Mouse (Mus musculus): ENCODE results near the gene Sncg. TPM values are rescaled to one million over a fixed set of nuclear protein-coding genes. Genes with fewer than 3 reads are reported as not detected.

Gene Sncg
- total and polyA plus RNA-seq, 3 experiments = not detected

DNA sequence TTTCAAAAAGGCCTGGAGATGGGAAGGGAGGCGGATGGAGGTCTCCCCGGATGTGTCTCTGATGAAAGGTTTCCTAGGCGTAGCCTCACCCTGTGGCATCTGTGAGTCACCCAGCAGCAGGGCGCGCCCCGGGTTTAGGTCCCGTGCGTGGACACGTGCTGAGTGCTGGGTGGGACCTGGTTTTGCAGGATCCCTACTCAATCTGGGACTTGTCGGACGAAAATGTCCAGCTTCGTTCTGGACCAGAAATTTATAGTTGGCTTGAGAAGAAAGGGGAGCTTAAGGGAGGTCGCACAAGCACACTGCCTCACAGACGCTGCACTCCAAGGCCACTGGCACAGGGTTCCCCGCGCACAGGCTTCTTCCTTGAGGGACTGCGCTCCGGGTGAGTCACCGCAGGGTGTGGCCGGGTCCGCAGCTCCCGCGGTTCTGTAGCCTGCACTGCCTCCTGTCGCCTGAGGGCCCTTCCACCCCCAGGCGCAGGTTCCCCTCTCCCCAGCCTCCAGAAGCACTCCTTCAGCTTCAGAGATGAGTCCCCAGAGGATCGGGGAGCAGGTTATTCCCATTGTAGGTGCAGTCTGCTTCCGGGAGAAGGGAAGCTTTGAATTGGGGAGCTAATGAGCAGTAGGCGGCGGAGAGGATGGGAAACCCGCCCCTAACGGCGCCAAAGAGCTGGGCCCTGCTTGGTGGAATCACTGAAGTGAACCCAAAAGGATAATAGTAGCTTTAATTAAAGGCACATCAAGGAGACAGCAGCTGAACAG is 10.9 kb downstream of the Sncg start:
- Histone ChIP-seq H3K4me3 (ENCODE audit: control insufficient read depth in 1 of 2, insufficient read depth in 1 of 2, low read depth in 2 of 2, low read length in 2 of 2) (peak overlapping the region; percentile 65 to 72), H3K9me3 (replicated peaks; ENCODE audit: insufficient read depth, low read length) (no peaks in the 10 kb centered on the region), H3K27ac (ENCODE audit: control insufficient read depth, low read depth, low read length) (peak overlapping the region; percentile 79), H3K27me3 (ENCODE audit: control insufficient read depth in 1 of 2, insufficient read depth in 2 of 2, low read length in 2 of 2) (no peaks in the 10 kb centered on the region), H3K36me3 (ENCODE audit: control insufficient read depth in 1 of 2, insufficient read depth in 2 of 2, low read length in 2 of 2) (peaks cover 0 to 7% of the 10 kb centered on the region in 2 experiments; a peak in 2 of 4 replicates), H3K79me2 (ENCODE audit: control insufficient read depth, insufficient read depth, low read length, poor library complexity) (no peaks in the 10 kb centered on the region; the same call in 1 of the 2 replicates), H3K4me1 (ENCODE audit: control insufficient read depth in 1 of 2, insufficient read depth in 2 of 2, low read length in 2 of 2) (peaks cover 5% of the 10 kb centered on the region in 2 experiments), H3K9ac (ENCODE audit: control insufficient read depth, low read depth, low read length, poor library complexity, severe bottlenecking) (peak overlapping the region; percentile 72)
- DNase-seq (ENCODE audit: low read depth, low spot score) = peak; percentile 85
- peak; percentile 72 for TF ChIP-seq MAX (IDR thresholded peaks at IDR 0.05; ENCODE audit: low read length)
- TF ChIP-seq MYC (IDR thresholded peaks at IDR 0.05; ENCODE audit: low read depth, low read length) = peak; percentile 51; the same call in 1 of the 2 replicates
- TF ChIP-seq MYB (IDR thresholded peaks at IDR 0.05; ENCODE audit: low read depth, low read length) = no peak
- peak; percentile 47 to 53; a peak in 3 of 4 replicates for TF ChIP-seq POLR2A (IDR thresholded peaks at IDR 0.05; ENCODE audit: control insufficient read depth in 1 of 2, insufficient read depth in 1 of 2, low read depth in 1 of 2, low read length in 2 of 2, poor library complexity in 1 of 2)
- TF ChIP-seq JUND (IDR thresholded peaks at IDR 0.05; ENCODE audit: low read depth, low read length) = peak; percentile 14; the same call in 1 of the 2 replicates
- TF ChIP-seq ZNF384 (IDR thresholded peaks at IDR 0.05; ENCODE audit: low read depth, low read length) = no peak
- TF ChIP-seq CHD1 (IDR thresholded peaks at IDR 0.05; ENCODE audit: low read depth, low read length) = no peak
- TF ChIP-seq GABPA (IDR thresholded peaks at IDR 0.05; ENCODE audit: low read depth, low read length) = no peak
- no peak for TF ChIP-seq HCFC1 (IDR thresholded peaks at IDR 0.05; ENCODE audit: low read depth, low read length)
- no peak for TF ChIP-seq KAT2A (conservative IDR thresholded peaks at IDR 0.05; ENCODE audit: low read depth, low read length)
- TF ChIP-seq SIN3A (IDR thresholded peaks at IDR 0.05; ENCODE audit: low read length) = 0 out of 2 replicates have a peak, but pooled peaks have one; percentile 1
- no peak; the same call in 1 of the 2 replicates for TF ChIP-seq MXI1 (IDR thresholded peaks at IDR 0.05; ENCODE audit: low read depth, low read length)
- TF ChIP-seq MAZ (IDR thresholded peaks at IDR 0.05; ENCODE audit: low read depth, low read length) = no peak
- no peak for TF ChIP-seq TCF12 (IDR thresholded peaks at IDR 0.05; ENCODE audit: low read depth, low read length)
- no peak for TF ChIP-seq USF2 (IDR thresholded peaks at IDR 0.05; ENCODE audit: borderline replicate concordance in 1 of 2, insufficient read depth in 1 of 2, low read depth in 1 of 2, low read length in 2 of 2)
- no peak for TF ChIP-seq E2F4 (IDR thresholded peaks at IDR 0.05; ENCODE audit: borderline replicate concordance, low read depth, low read length)
- TF ChIP-seq GATA1 (IDR thresholded peaks at IDR 0.05; ENCODE audit: low read depth, low read length) = no peak
- peak in 2 of 3 experiments; percentile 55 to 65; a peak in 5 of 6 replicates for TF ChIP-seq CTCF (IDR thresholded peaks at IDR 0.05 in 2 of 3, conservative IDR thresholded peaks at IDR 0.05 in 1 of 3; ENCODE audit: control insufficient read depth in 1 of 3, insufficient read depth in 1 of 3, low read depth in 2 of 3, low read length in 3 of 3, poor library complexity in 1 of 3, severe bottlenecking in 1 of 3)
- peak in 1 of 2 experiments; percentile 14; a peak in 2 of 4 replicates for TF ChIP-seq EP300 (IDR thresholded peaks at IDR 0.05; ENCODE audit: low read depth in 1 of 2, low read length in 2 of 2)
- TF ChIP-seq RCOR1 (IDR thresholded peaks at IDR 0.05; ENCODE audit: low read depth, low read length) = no peak
- TF ChIP-seq TAL1 (IDR thresholded peaks at IDR 0.05; ENCODE audit: low read length) = no peak
- TF ChIP-seq RAD21 (IDR thresholded peaks at IDR 0.05; ENCODE audit: low read depth, low read length) = peak; percentile 54
- 0 out of 2 replicates have a peak, but pooled peaks have one; percentile 9 for TF ChIP-seq ETS1 (IDR thresholded peaks at IDR 0.05; ENCODE audit: low read depth, low read length)
- no peak for TF ChIP-seq NELFE (IDR thresholded peaks at IDR 0.05; ENCODE audit: low read depth, low read length)
- peak; percentile 41; the same call in 1 of the 2 replicates for TF ChIP-seq USF1 (IDR thresholded peaks at IDR 0.05; ENCODE audit: low read depth, low read length)
- TF ChIP-seq UBTF (IDR thresholded peaks at IDR 0.05; ENCODE audit: borderline replicate concordance, insufficient read depth, low read depth, low read length) = no peak
- TF ChIP-seq POLR2AphosphoS2 (IDR thresholded peaks at IDR 0.05; ENCODE audit: low read length) = peak; percentile 40; the same call in 1 of the 2 replicates
- no peak for TF ChIP-seq ZKSCAN1 (IDR thresholded peaks at IDR 0.05; ENCODE audit: low read depth, low read length)
- TF ChIP-seq MEF2A (IDR thresholded peaks at IDR 0.05; ENCODE audit: extremely low read depth, insufficient replicate concordance, low read depth, low read length, poor library complexity, severe bottlenecking) = no peak
- peak; percentile 47 for TF ChIP-seq SMC3 (IDR thresholded peaks at IDR 0.05; ENCODE audit: low read depth, low read length)
- no peak for TF ChIP-seq CHD2 (IDR thresholded peaks at IDR 0.05; ENCODE audit: low read length)
- no peak for TF ChIP-seq ZMIZ1 (IDR thresholded peaks at IDR 0.05; ENCODE audit: low read depth, low read length)
- peak; percentile 91 for TF ChIP-seq BHLHE40 (IDR thresholded peaks at IDR 0.05; ENCODE audit: borderline replicate concordance, low read depth, low read length)
- no peak for TF ChIP-seq NRF1 (IDR thresholded peaks at IDR 0.05; ENCODE audit: insufficient read depth, low read depth, low read length, poor library complexity, severe bottlenecking)
- TF ChIP-seq MAFK (IDR thresholded peaks at IDR 0.05; ENCODE audit: borderline replicate concordance, low read depth, low read length) = no peak
